Mouse (Mus musculus) MEL (cell line): Measurements from ENCODE around the gene Hectd1. TPM values are rescaled to one million over a fixed set of nuclear protein-coding genes. Genes with fewer than 3 reads are reported as not detected.

Experiments
- DNase-seq: peaks from one replicate; pipeline ENCODE4 v3.0.0; 2011; ENCODE audit warnings: low read depth, low spot score
- H3K27ac ChIP-seq: 2 replicates; pipeline ENCODE4 v1.5.1; 2012; ENCODE audit warnings: low read depth, mild to moderate bottlenecking, control low read depth, low read length, moderate library complexity; ENCODE audit not compliant: control insufficient read depth
- H3K27me3 ChIP-seq, 2 experiments: fragments of 150-350 bp in 1 of 2; sonication (generic) in 1 of 2; 2 replicates each; pipeline ENCODE4 v1.6.1; 2012; ENCODE audit warnings: low read length in 2 of 2, mild to moderate bottlenecking in 2 of 2, improper control_type of control experiment in 1 of 2, moderate library complexity in 1 of 2; ENCODE audit not compliant: insufficient read depth in 2 of 2, control insufficient read depth in 1 of 2
- H3K36me3 ChIP-seq, 2 experiments: 2 replicates each; pipeline ENCODE4 v1.6.1; 2012 to 2014; ENCODE audit warnings: low read length in 2 of 2, improper control_type of control experiment in 1 of 2, inconsistent platforms in 1 of 2, mild to moderate bottlenecking in 1 of 2; ENCODE audit not compliant: insufficient read depth in 2 of 2, control insufficient read depth in 1 of 2
- H3K4me1 ChIP-seq, 2 experiments: fragments of 150-350 bp in 1 of 2; sonication (generic) in 1 of 2; 2 replicates each; pipeline ENCODE4 v1.6.1; 2012; ENCODE audit warnings: low read length in 2 of 2, improper control_type of control experiment in 1 of 2, mild to moderate bottlenecking in 1 of 2; ENCODE audit not compliant: insufficient read depth in 2 of 2, control insufficient read depth in 1 of 2
- H3K4me3 ChIP-seq, 2 experiments: fragments of 150-350 bp in 1 of 2; sonication (generic) in 1 of 2; 2 replicates each; pipeline ENCODE4 v1.5.1; 2012; ENCODE audit warnings: low read depth in 2 of 2, low read length in 2 of 2, mild to moderate bottlenecking in 2 of 2, moderate library complexity in 2 of 2, control low read depth in 1 of 2, improper control_type of control experiment in 1 of 2; ENCODE audit not compliant: control insufficient read depth in 1 of 2, insufficient read depth in 1 of 2
- H3K79me2 ChIP-seq: 2 replicates; pipeline ENCODE4 v1.6.1; 2012; ENCODE audit warnings: mild to moderate bottlenecking, low read length, moderate library complexity; ENCODE audit not compliant: control insufficient read depth, poor library complexity, insufficient read depth
- H3K9ac ChIP-seq: 2 replicates; pipeline ENCODE4 v1.6.1; 2012; ENCODE audit warnings: low read depth, mild to moderate bottlenecking, control low read depth, low read length, moderate library complexity; ENCODE audit not compliant: control insufficient read depth, poor library complexity, severe bottlenecking
- H3K9me3 ChIP-seq: fragments of 150-350 bp; sonication (generic); replicated peaks from 2 replicates; pipeline ENCODE4 v1.6.1; 2012; ENCODE audit warnings: mild to moderate bottlenecking, low read length, improper control_type of control experiment, moderate library complexity; ENCODE audit not compliant: insufficient read depth
- CHD1 ChIP-seq: IDR thresholded peaks from 2 replicates; pipeline ENCODE4 v1.6.1; 2012; ENCODE audit warnings: low read depth, mild to moderate bottlenecking, inconsistent platforms, low read length, improper control_type of control experiment
- CHD2 ChIP-seq: IDR thresholded peaks from 2 replicates; pipeline ENCODE4 v1.6.1; 2011; ENCODE audit warnings: low read length, improper control_type of control experiment
- CTCF ChIP-seq, 3 experiments: IDR thresholded peaks in 2 of 3; conservative IDR thresholded peaks in 1 of 3; 2 replicates each; pipeline ENCODE4 v1.5.1; 2011 to 2012; ENCODE audit warnings: low read length in 3 of 3, low read depth in 2 of 3, mild to moderate bottlenecking in 2 of 3, improper control_type of control experiment in 1 of 3, inconsistent platforms in 1 of 3, mixed read lengths in 1 of 3, moderate library complexity in 1 of 3; ENCODE audit not compliant: control insufficient read depth in 1 of 3, insufficient read depth in 1 of 3, poor library complexity in 1 of 3, severe bottlenecking in 1 of 3
- EP300 ChIP-seq, 2 experiments: IDR thresholded peaks; 2 replicates each; pipeline ENCODE4 v1.6.1; 2011; ENCODE audit warnings: improper control_type of control experiment in 2 of 2, low read length in 2 of 2, low read depth in 1 of 2, mild to moderate bottlenecking in 1 of 2
- ETS1 ChIP-seq: IDR thresholded peaks from 2 replicates; pipeline ENCODE4 v1.6.1; 2012; ENCODE audit warnings: low read depth, mild to moderate bottlenecking, inconsistent platforms, low read length, improper control_type of control experiment, moderate library complexity
- GABPA ChIP-seq: IDR thresholded peaks from 2 replicates; pipeline ENCODE4 v1.6.1; 2012; ENCODE audit warnings: low read depth, mild to moderate bottlenecking, inconsistent platforms, low read length, improper control_type of control experiment, moderate library complexity
- GATA1 ChIP-seq: IDR thresholded peaks from 2 replicates; pipeline ENCODE4 v1.6.1; 2011; ENCODE audit warnings: low read depth, low read length, improper control_type of control experiment
- HCFC1 ChIP-seq: IDR thresholded peaks from 2 replicates; pipeline ENCODE4 v1.6.1; 2012; ENCODE audit warnings: low read depth, mild to moderate bottlenecking, inconsistent platforms, low read length, improper control_type of control experiment, moderate library complexity
- MAFK ChIP-seq: IDR thresholded peaks from 2 replicates; pipeline ENCODE4 v1.6.1; 2011; ENCODE audit warnings: low read depth, mild to moderate bottlenecking, low read length, improper control_type of control experiment, borderline replicate concordance
- MAZ ChIP-seq: IDR thresholded peaks from 2 replicates; pipeline ENCODE4 v1.6.1; 2012; ENCODE audit warnings: low read depth, mild to moderate bottlenecking, inconsistent platforms, low read length, improper control_type of control experiment
- MEF2A ChIP-seq: IDR thresholded peaks from 2 replicates; pipeline ENCODE4 v1.6.1; 2014; ENCODE audit warnings: low read depth, mild to moderate bottlenecking, inconsistent platforms, low read length, improper control_type of control experiment; ENCODE audit not compliant: poor library complexity, insufficient replicate concordance, severe bottlenecking; ENCODE audit errors: extremely low read depth
- MYB ChIP-seq: IDR thresholded peaks from 2 replicates; pipeline ENCODE4 v1.6.1; 2011; ENCODE audit warnings: mild to moderate bottlenecking, low read depth, low read length, improper control_type of control experiment
- MYC ChIP-seq: IDR thresholded peaks from 2 replicates; pipeline ENCODE4 v1.6.1; 2011; ENCODE audit warnings: low read depth, mild to moderate bottlenecking, low read length, improper control_type of control experiment, moderate library complexity
- NELFE ChIP-seq: IDR thresholded peaks from 2 replicates; pipeline ENCODE4 v1.6.1; 2011; ENCODE audit warnings: low read depth, low read length, improper control_type of control experiment
- NRF1 ChIP-seq: IDR thresholded peaks from 2 replicates; pipeline ENCODE4 v1.6.1; 2014; ENCODE audit warnings: low read depth, mild to moderate bottlenecking, inconsistent platforms, low read length, improper control_type of control experiment, moderate library complexity; ENCODE audit not compliant: poor library complexity, insufficient read depth, severe bottlenecking
- POLR2A ChIP-seq, 2 experiments: IDR thresholded peaks; 2 replicates each; pipeline ENCODE4 v1.6.1; 2011 to 2012; ENCODE audit warnings: low read length in 2 of 2, mild to moderate bottlenecking in 2 of 2, control low read depth in 1 of 2, improper control_type of control experiment in 1 of 2, low read depth in 1 of 2, moderate library complexity in 1 of 2; ENCODE audit not compliant: control insufficient read depth in 1 of 2, insufficient read depth in 1 of 2, poor library complexity in 1 of 2
- RAD21 ChIP-seq: IDR thresholded peaks from 2 replicates; pipeline ENCODE4 v1.6.1; 2011; ENCODE audit warnings: mild to moderate bottlenecking, low read depth, low read length, improper control_type of control experiment
- SMC3 ChIP-seq: IDR thresholded peaks from 2 replicates; pipeline ENCODE4 v1.6.1; 2011; ENCODE audit warnings: low read depth, low read length, improper control_type of control experiment
- TBP ChIP-seq: IDR thresholded peaks from 2 replicates; pipeline ENCODE4 v1.8.0; 2011; ENCODE audit warnings: low read depth, low read length, improper control_type of control experiment
- TCF12 ChIP-seq: IDR thresholded peaks from 2 replicates; pipeline ENCODE4 v1.6.1; 2014; ENCODE audit warnings: low read depth, mild to moderate bottlenecking, inconsistent platforms, low read length, improper control_type of control experiment, moderate library complexity
- UBTF ChIP-seq: IDR thresholded peaks from 2 replicates; pipeline ENCODE4 v1.6.1; 2012; ENCODE audit warnings: low read depth, mild to moderate bottlenecking, inconsistent platforms, low read length, improper control_type of control experiment, moderate library complexity, borderline replicate concordance; ENCODE audit not compliant: insufficient read depth
- USF2 ChIP-seq, 2 experiments: IDR thresholded peaks; 2 replicates each; pipeline ENCODE4 v1.6.1; 2011 to 2012; ENCODE audit warnings: improper control_type of control experiment in 2 of 2, low read length in 2 of 2, borderline replicate concordance in 1 of 2, inconsistent platforms in 1 of 2, low read depth in 1 of 2, mild to moderate bottlenecking in 1 of 2; ENCODE audit not compliant: insufficient read depth in 1 of 2
- ZC3H11A ChIP-seq: IDR thresholded peaks from 2 replicates; pipeline ENCODE4 v1.6.1; 2012; ENCODE audit warnings: low read depth, mild to moderate bottlenecking, inconsistent platforms, low read length, improper control_type of control experiment
- ZKSCAN1 ChIP-seq: IDR thresholded peaks from 2 replicates; pipeline ENCODE4 v1.6.1; 2012; ENCODE audit warnings: low read depth, mild to moderate bottlenecking, inconsistent platforms, low read length, improper control_type of control experiment, moderate library complexity
- ZMIZ1 ChIP-seq: IDR thresholded peaks from 2 replicates; pipeline ENCODE4 v1.6.1; 2012; ENCODE audit warnings: low read depth, mild to moderate bottlenecking, inconsistent platforms, low read length, improper control_type of control experiment, moderate library complexity
- polyA plus RNA-seq, 2 experiments: library from polyadenylated mRNA; stranded (reverse) in 1 of 2; unstranded in 1 of 2; fragments of >175 nt in 1 of 2; fragments of >200 nt in 1 of 2; gene quantifications; 2 replicates each; pipeline versions ENCODE4 v1.2.1 to v1.2.4; 2012; ENCODE audit warnings: low replicate concordance in 2 of 2, low read depth in 1 of 2; ENCODE audit not compliant: insufficient read length in 2 of 2, insufficient read depth in 1 of 2, missing spikeins in 1 of 2
- total RNA-seq: library from RNA; depleted of rRNA; stranded (reverse); fragments of 300-350 nt; gene quantifications from 2 replicates; pipeline ENCODE4 v1.2.3, GENCODE M21; 2012

Hectd1 gene
- total and polyA plus RNA-seq, 3 experiments: 55.2 to 248 (median 72.0) TPM

DNA sequence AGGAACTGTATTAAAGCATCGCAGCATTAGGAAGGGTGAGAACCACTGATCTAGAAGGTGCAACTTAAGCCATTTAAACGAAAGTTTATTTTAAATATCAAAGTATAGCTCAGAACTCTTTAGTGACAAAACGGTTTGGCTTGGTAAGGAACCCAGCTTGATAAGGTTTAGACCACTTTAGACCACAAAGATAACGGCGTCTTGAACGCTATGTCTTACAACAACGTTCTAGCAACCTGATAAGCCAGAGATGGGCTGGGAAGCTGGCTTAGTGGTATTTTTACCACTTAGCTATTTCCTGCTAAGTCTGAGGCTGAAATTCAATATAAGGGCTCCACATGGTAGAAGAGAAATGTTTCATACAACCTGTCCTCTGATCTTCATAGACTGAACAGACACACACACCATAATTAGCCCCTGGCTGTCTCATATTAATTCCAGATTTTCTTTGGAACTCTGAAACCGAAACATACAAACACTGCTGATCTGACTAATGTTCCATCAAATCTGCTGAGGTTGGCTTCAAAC, 27.5 kb upstream of the Hectd1 start (continued):
- no peak for TF ChIP-seq GABPA
- no peak for TF ChIP-seq ZC3H11A
- no peak for TF ChIP-seq NRF1
- TF ChIP-seq MYC: peak; percentile 94
- TF ChIP-seq MYB: peak; percentile 96
- TF ChIP-seq TCF12: peak; percentile 91
- peak; percentile 74; the same call in 1 of the 2 replicates for TF ChIP-seq MAFK
- no peak for TF ChIP-seq UBTF
- no peak; the same call in 1 of the 2 replicates for TF ChIP-seq CHD2
- TF ChIP-seq POLR2A (IDR thresholded peaks at IDR 0.05; ENCODE audit: control insufficient read depth in 1 of 2, insufficient read depth in 1 of 2, low read depth in 1 of 2, low read length in 2 of 2, poor library complexity in 1 of 2): peak in 1 of 2 experiments; percentile 35; a peak in 1 of 4 replicates
- no peak for TF ChIP-seq USF2 (IDR thresholded peaks at IDR 0.05; ENCODE audit: borderline replicate concordance in 1 of 2, insufficient read depth in 1 of 2, low read depth in 1 of 2, low read length in 2 of 2)
- no peak for TF ChIP-seq CHD1
- TF ChIP-seq, all 39 proteins: peak for 18

DNA sequence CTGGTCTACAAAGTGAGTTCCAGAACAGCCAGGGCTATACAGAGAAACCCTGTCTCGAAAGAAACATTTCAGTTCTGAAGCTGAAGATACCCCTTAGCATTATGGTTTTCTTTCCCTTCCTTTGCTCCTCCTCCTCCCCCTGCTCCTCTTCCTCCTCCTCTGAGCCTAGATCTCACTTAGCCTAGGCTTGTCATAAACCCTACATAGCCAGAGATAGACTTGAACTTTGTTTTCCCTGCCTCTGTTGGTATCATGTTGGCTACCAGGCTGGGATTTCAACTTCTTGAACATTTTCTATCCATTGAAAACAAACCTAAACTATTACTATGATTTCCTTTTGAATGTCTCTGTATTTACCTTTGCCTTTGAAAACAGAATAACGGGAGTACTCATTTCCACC, 26.5 kb upstream of the Hectd1 start:
- Histone ChIP-seq H3K9me3 (no peaks in the 10 kb centered on the region), H3K9ac (peak overlapping the region; percentile 61), H3K4me3 (peak overlapping the region; percentile 15 to 36; a peak in 3 of 4 replicates)
- DNase-seq: peak; percentile 57
- TF ChIP-seq CHD2 (no peak), HCFC1 (no peak), TCF12 (no peak), GATA1 (no peak), NELFE (peak; percentile 39; the same call in 1 of the 2 replicates), TBP (no peak), CHD1 (0 out of 2 replicates have a peak, but pooled peaks have one; percentile 72)
- TF ChIP-seq, all 39 proteins: peak for 2
- H3K27me3 ChIP-seq: no peaks in the 10 kb centered on the region
- H3K4me1 ChIP-seq: peaks cover 24 to 45% of the 10 kb centered on the region in 2 experiments
- peak overlapping the region; percentile 99 for H3K27ac ChIP-seq
- peaks cover 0 to 59% of the 10 kb centered on the region in 2 experiments; a peak in 2 of 4 replicates for H3K36me3 ChIP-seq
- H3K79me2 ChIP-seq: no peaks in the 10 kb centered on the region

DNA sequence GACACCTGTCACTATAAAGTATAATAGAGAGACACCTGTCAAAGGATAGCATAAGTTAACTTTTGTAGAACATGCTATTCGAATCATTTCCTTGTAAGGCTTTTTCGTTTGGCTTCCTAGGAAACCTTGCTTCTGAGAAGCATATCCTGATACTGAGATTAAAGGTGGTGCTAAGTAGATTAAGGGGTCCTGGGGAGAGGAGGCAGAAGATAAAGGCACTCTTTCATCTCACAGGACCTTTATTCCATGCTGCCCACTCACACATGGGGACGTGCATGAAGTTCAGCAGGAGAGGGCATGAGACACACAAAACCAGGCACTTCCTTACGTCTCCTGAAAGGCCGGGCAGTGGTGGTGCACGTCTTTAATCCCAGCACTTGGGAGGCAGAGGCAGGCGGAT, 26.1 kb upstream of the Hectd1 start:
- no peak overlapping the region for H3K4me3 ChIP-seq
- no peaks in the 10 kb centered on the region for H3K79me2 ChIP-seq
- peak overlapping the region; percentile 61 for H3K9ac ChIP-seq
- peaks cover 27 to 46% of the 10 kb centered on the region in 2 experiments for H3K4me1 ChIP-seq
- DNase-seq: peak; percentile 68
- H3K9me3 ChIP-seq: no peaks in the 10 kb centered on the region
- H3K27ac ChIP-seq: peak overlapping the region; percentile 99
- H3K27me3 ChIP-seq: no peaks in the 10 kb centered on the region
- peaks cover 0 to 60% of the 10 kb centered on the region in 2 experiments; a peak in 2 of 4 replicates for H3K36me3 ChIP-seq
- TF ChIP-seq USF2 (IDR thresholded peaks at IDR 0.05; ENCODE audit: borderline replicate concordance in 1 of 2, insufficient read depth in 1 of 2, low read depth in 1 of 2, low read length in 2 of 2) (no peak), NELFE (no peak), RAD21 (no peak), EP300 (IDR thresholded peaks at IDR 0.05; ENCODE audit: low read depth in 1 of 2, low read length in 2 of 2) (peak; percentile 59 to 95; a peak in 3 of 4 replicates), MYB (0 out of 2 replicates have a peak, but pooled peaks have one; percentile 46), TCF12 (peak; percentile 62), CTCF (IDR thresholded peaks at IDR 0.05 in 2 of 3, conservative IDR thresholded peaks at IDR 0.05 in 1 of 3; ENCODE audit: control insufficient read depth in 1 of 3, insufficient read depth in 1 of 3, low read depth in 2 of 3, low read length in 3 of 3, poor library complexity in 1 of 3, severe bottlenecking in 1 of 3) (no peak), SMC3 (no peak), MAZ (no peak), HCFC1 (no peak), MAFK (no peak), GATA1 (peak; percentile 82), ZMIZ1 (no peak), ETS1 (peak; percentile 52; the same call in 1 of the 2 replicates), CHD2 (no peak), ZKSCAN1 (no peak), MEF2A (no peak)
